Mouse (Mus musculus): ENCODE data around the gene Klra2. TPM values are rescaled to one million over a fixed set of nuclear protein-coding genes. Genes with fewer than 3 reads are reported as not detected.
"Not testable (repeated sequence)": the region's sequence is repeated elsewhere in the genome, so short reads cannot be mapped to it uniquely, and the experiment has no call there.

Klra2 gene
- total and polyA plus RNA-seq, 3 experiments = not detected

- TF ChIP-seq GABPA (IDR thresholded peaks at IDR 0.05; ENCODE audit: insufficient replicate concordance, low read depth, low read length) = peak; percentile 70
- peak; percentile 90 for TF ChIP-seq ELF1 (IDR thresholded peaks at IDR 0.05; ENCODE audit: low read depth, low read length)
- peak; percentile 49; the same call in 1 of the 2 replicates for TF ChIP-seq POLR2A (IDR thresholded peaks at IDR 0.05; ENCODE audit: low read depth, low read length)
- TF ChIP-seq ZKSCAN1 (IDR thresholded peaks at IDR 0.05; ENCODE audit: borderline replicate concordance, low read depth, low read length) = no peak
- no peak for TF ChIP-seq MAFK (IDR thresholded peaks at IDR 0.05; ENCODE audit: insufficient replicate concordance, low read length)
- TF ChIP-seq ZMIZ1 (IDR thresholded peaks at IDR 0.05; ENCODE audit: low read depth, low read length) = no peak
- peak; percentile 26 for TF ChIP-seq NELFE (IDR thresholded peaks at IDR 0.05; ENCODE audit: low read depth, low read length)
- no peak for TF ChIP-seq ZC3H11A (IDR thresholded peaks at IDR 0.05; ENCODE audit: low read depth, low read length)
- TF ChIP-seq CHD1 (IDR thresholded peaks at IDR 0.05; ENCODE audit: low read depth, low read length) = peak; percentile 41; the same call in 1 of the 2 replicates
Observed at GRCm38 (mm10) chr6:131292991-131293788, 46.0 kb upstream of the Klra2 start, which contains the start of gene Magohb (continued).

DNA sequence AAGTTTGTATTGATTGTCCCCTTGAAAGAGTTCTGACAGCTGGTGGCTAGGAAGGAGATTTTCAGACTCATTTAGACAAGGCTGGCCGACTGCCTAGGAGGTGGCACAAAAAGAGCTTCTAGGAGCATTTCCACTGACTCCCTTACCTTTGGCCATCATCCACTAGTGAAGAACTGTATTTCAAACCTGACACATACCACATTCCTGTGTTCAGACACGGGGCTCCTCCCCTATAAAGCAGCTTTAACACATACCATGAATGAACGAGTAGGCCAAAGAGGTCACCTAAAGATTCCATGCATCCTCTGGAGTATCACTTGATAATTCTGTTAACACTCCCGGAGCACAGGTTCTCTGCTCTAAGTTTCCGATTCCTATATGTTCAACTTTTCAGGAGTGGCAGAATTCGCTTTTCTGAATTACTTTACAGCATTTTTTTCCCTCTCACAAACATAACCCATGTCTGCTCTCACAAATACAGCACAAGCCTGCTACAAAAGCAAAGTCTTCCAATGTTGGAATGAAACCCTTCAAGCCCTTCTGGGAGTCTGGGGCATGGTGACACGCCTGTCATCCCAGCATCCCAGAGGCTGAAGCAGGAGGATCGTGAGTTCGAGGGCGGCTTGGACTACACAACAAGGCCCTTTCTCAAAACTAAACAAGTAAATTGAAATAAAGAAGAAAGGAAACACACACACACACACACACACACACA is 45.3 kb upstream of the Klra2 start:
- DNase-seq (ENCODE audit: extremely low read depth) = peak; percentile 15
- H3K4me3 ChIP-seq (replicated peaks in 1 of 3; ENCODE audit: low read depth in 2 of 3, low read length in 2 of 3, poor library complexity in 1 of 3) = peak overlapping the region; percentile 74 to 88 (median 86)
- H3K4me2 ChIP-seq (ENCODE audit: insufficient read depth, low read depth, poor library complexity, severe bottlenecking) = peak overlapping the region; percentile 53
- H3K9me3 ChIP-seq (replicated peaks; ENCODE audit: low read length) = no peaks in the 10 kb centered on the region
- peaks cover 2% of the 10 kb centered on the region; the same call in 1 of the 2 replicates for H3K79me2 ChIP-seq (replicated peaks; ENCODE audit: control insufficient read depth, extremely low read depth, insufficient read depth, poor library complexity, severe bottlenecking)
- H3K4me1 ChIP-seq (ENCODE audit: control insufficient read depth in 1 of 2, insufficient read depth in 2 of 2) = peaks cover 3 to 8% of the 10 kb centered on the region in 2 experiments; a peak in 3 of 4 replicates
- TF ChIP-seq CHD1 (IDR thresholded peaks at IDR 0.05; ENCODE audit: low read depth, low read length) (peak; percentile 79; the same call in 1 of the 2 replicates), MEF2A (IDR thresholded peaks at IDR 0.05; ENCODE audit: borderline replicate concordance, low read depth, low read length) (no peak)
- no peak overlapping the region for H3K27ac ChIP-seq (ENCODE audit: insufficient read depth, low read depth)
- in situ Hi-C loops (cut with MboI; ENCODE audit: low pct_ligation_motif_present, low pct_unique_long_range_greater_than_20kb, low sequenced_read_pairs) = no loop called here
- no peaks in the 10 kb centered on the region for H3K27me3 ChIP-seq (replicated peaks)
- dilution Hi-C loops (cut with MboI; ENCODE audit: extremely low pct_ligation_motif_present, extremely low pct_unique_long_range_greater_than_20kb, low sequenced_read_pairs) = no loop called here
- H3K9ac ChIP-seq (ENCODE audit: insufficient read depth, low read depth) = peak overlapping the region; percentile 89
- H3K36me3 ChIP-seq (replicated peaks in 1 of 2; ENCODE audit: control insufficient read depth in 1 of 2, insufficient read depth in 1 of 2, low read length in 1 of 2) = peaks cover 6 to 11% of the 10 kb centered on the region in 2 experiments

DNA sequence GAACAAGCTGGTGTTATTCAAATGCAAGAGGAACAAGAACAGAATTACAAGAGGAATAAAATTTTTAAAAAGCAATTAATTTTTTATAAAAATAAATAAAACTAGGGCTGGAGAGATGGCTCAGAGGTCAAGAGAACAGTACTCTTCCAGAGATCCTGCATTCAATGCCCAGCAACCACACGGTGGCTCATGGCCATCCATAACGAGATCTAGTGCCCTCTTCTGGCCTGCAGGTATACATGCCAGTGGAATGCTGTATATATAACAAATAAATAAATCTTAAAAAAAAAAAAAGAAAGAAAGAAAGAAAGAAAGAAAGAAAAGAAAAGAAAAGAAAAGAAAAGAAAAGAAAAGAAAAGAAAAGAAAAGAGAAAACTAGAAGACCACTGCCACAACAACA is 43.3 kb upstream of the Klra2 start:
- no peak for TF ChIP-seq ZMIZ1 (IDR thresholded peaks at IDR 0.05; ENCODE audit: low read depth, low read length)
- peak; percentile 48 for TF ChIP-seq SMC3 (IDR thresholded peaks at IDR 0.05; ENCODE audit: low read depth, low read length)
- peak; percentile 62 for TF ChIP-seq ZNF384 (IDR thresholded peaks at IDR 0.05; ENCODE audit: low read depth, low read length)
- peak in 1 of 2 experiments; percentile 79; a peak in 2 of 4 replicates for TF ChIP-seq CTCF (conservative IDR thresholded peaks at IDR 0.05 in 1 of 2, IDR thresholded peaks at IDR 0.05 in 1 of 2; ENCODE audit: low read depth in 2 of 2, low read length in 2 of 2)
- TF ChIP-seq RAD21 (IDR thresholded peaks at IDR 0.05; ENCODE audit: low read depth, low read length) = peak; percentile 38
- Histone ChIP-seq H3K4me3 (replicated peaks in 1 of 3; ENCODE audit: low read depth in 2 of 3, low read length in 2 of 3, poor library complexity in 1 of 3) (no peak overlapping the region), H3K27ac (ENCODE audit: insufficient read depth, low read depth) (no peak overlapping the region), H3K4me1 (ENCODE audit: control insufficient read depth in 1 of 2, insufficient read depth in 2 of 2) (peaks cover 3 to 8% of the 10 kb centered on the region in 2 experiments; a peak in 3 of 4 replicates), H3K9me3 (replicated peaks; ENCODE audit: low read length) (no peaks in the 10 kb centered on the region), H3K9ac (ENCODE audit: insufficient read depth, low read depth) (no peak overlapping the region), H3K4me2 (ENCODE audit: insufficient read depth, low read depth, poor library complexity, severe bottlenecking) (no peak overlapping the region), H3K36me3 (replicated peaks in 1 of 2; ENCODE audit: control insufficient read depth in 1 of 2, insufficient read depth in 1 of 2, low read length in 1 of 2) (peaks cover 9 to 21% of the 10 kb centered on the region in 2 experiments), H3K27me3 (replicated peaks) (no peaks in the 10 kb centered on the region), H3K79me2 (replicated peaks; ENCODE audit: control insufficient read depth, extremely low read depth, insufficient read depth, poor library complexity, severe bottlenecking) (peaks cover 2% of the 10 kb centered on the region; the same call in 1 of the 2 replicates)
- in situ Hi-C loops (cut with MboI; ENCODE audit: low pct_ligation_motif_present, low pct_unique_long_range_greater_than_20kb, low sequenced_read_pairs) = no loop called here
- peak; percentile 46 for DNase-seq (ENCODE audit: extremely low read depth)
- dilution Hi-C loops (cut with MboI; ENCODE audit: extremely low pct_ligation_motif_present, extremely low pct_unique_long_range_greater_than_20kb, low sequenced_read_pairs) = no loop called here

DNA sequence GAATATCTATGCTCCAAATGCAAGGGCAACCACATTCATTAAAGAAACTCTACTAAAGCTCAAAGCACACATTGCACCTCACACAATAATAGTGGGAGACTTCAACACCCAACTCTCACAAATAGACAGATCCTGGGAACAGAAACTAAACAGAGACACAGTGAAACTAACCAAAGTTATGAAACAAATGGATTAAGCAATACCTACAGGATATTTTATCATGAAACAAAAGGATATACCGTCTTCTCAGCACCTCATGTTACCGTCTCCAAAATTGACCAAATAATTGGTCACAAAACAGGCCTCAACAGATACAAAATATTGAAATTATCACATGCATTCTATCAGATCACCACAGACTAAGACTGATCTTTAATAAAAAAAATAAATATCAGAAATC is 31.0 kb upstream of the Klra2 start:
- dilution Hi-C loops (cut with MboI; ENCODE audit: extremely low pct_ligation_motif_present, extremely low pct_unique_long_range_greater_than_20kb, low sequenced_read_pairs); H3K27ac ChIP-seq (ENCODE audit: insufficient read depth, low read depth); H3K4me1 ChIP-seq (ENCODE audit: control insufficient read depth in 1 of 2, insufficient read depth in 2 of 2); H3K9me3 ChIP-seq (replicated peaks; ENCODE audit: low read length); H3K4me3 ChIP-seq (replicated peaks in 1 of 3; ENCODE audit: low read depth in 2 of 3, low read length in 2 of 3, poor library complexity in 1 of 3); H3K9ac ChIP-seq (ENCODE audit: insufficient read depth, low read depth); in situ Hi-C loops (cut with MboI; ENCODE audit: low pct_ligation_motif_present, low pct_unique_long_range_greater_than_20kb, low sequenced_read_pairs); H3K4me2 ChIP-seq (ENCODE audit: insufficient read depth, low read depth, poor library complexity, severe bottlenecking); H3K79me2 ChIP-seq (replicated peaks; ENCODE audit: control insufficient read depth, extremely low read depth, insufficient read depth, poor library complexity, severe bottlenecking); H3K27me3 ChIP-seq (replicated peaks); DNase-seq (ENCODE audit: extremely low read depth): not testable (repeated sequence)
- H3K36me3 ChIP-seq (replicated peaks in 1 of 2; ENCODE audit: control insufficient read depth in 1 of 2, insufficient read depth in 1 of 2, low read length in 1 of 2) = peaks cover 0 to 16% of the 10 kb centered on the region in 2 experiments

Data from CH12.LX (cell line).